Mouse (Mus musculus) MEL-GATA-1-ER (cell line): ENCODE results near the gene Mgl2.

ENCODE experiments used
- DNase-seq: peaks from one replicate; pipeline ENCODE4 v3.0.0-alpha.2; 2012; ENCODE audit warnings: low read depth; ENCODE audit errors: extremely low read depth

Mgl2 gene

DNA sequence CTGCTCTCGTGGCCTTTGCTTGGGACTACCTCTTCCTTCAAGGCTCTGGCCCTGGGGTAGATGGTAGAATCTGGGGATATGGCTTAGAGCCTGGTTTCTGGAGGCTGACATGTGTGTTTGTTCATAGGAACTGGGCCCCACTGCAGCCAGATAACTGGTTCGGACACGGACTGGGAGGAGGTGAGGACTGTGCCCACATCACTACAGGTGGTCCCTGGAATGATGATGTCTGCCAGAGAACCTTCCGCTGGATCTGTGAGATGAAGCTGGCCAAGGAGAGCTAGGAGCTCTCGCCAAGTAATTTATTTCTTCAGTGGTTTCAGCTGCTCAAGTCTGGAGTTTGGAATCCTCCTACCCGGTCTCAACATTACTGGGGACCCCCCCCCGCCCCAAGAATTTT, 40.2 kb downstream of the Mgl2 start:
- DNase-seq: no peak

DNA sequence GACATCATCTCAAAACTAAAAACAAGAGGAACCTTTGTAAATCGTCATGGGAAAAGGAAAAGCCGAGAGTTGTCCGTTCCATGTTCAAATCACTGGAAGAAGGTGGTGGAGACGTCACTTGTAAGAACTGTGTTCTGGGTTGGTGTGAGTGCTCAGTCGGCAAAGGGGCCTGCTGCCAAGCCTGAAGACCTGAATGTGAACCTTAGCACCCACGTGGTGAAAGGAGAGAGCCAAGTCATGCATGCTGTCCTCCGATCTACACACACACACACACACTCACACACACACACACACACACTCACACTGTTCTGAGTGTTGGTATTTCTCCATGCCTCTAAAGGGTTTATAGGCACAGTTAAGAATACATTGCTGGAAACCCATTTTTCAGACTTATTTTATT, 41.1 kb downstream of the Mgl2 start:
- DNase-seq: no peak

DNA sequence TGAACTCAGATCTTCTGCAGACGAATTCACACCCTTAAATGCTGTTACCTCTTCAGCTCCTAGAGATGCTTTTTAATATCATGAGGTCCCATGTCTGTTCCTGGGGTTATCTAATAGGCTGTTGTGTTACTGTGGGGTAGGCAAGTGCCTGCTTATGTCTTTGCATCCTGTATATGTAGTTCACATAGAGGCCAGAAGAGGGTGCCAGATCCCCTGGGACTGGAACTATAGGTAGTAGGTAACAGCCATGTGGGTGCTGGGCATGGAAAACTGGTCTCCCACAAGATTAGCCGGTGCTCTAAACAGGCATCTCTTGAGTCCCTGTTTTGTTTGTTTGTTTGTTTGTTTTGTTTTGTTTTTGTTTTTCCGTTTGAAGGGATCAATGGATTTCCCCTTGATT, 41.7 kb downstream of the Mgl2 start:
- peak; percentile 59 for DNase-seq

DNA sequence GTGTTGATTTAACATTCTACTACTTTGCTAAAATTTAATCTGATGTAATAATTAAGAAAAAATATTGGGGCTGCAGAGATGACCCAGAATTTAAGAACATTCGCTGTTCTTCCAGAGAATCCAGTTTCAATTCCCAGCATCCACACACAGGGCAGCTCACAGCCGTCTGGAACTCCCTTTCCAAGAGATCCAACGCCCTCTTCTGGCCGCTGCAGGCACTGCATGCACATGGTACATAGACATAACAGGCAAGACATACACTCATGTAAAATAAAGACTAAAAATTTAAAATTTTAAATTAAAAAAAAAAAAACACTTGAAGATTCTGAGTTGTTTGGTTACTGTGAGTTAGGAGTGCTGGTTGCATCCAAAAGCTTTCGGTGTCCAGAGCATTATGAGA, 42.2 kb downstream of the Mgl2 start:
- peak; percentile 18 for DNase-seq

DNA sequence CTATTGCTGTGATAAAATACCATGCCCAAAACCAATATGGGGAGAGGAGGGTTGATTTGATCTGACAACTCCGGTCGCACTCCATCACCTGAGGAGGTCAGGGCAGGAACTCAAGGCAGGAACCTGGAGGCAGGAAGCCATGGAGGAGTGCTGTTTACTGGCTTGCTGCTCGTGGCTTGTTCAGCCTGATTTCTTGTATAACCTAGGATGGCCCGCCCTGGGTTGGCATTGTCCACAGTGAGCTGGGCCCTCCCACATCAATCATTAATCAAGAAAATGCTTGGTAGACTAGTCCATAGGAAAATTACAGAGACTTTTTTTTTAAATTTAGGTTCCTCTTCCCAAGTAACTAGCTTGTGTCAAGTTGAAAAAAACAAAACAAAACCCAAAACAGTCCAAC, 44.4 kb downstream of the Mgl2 start:
- DNase-seq: no peak

DNA sequence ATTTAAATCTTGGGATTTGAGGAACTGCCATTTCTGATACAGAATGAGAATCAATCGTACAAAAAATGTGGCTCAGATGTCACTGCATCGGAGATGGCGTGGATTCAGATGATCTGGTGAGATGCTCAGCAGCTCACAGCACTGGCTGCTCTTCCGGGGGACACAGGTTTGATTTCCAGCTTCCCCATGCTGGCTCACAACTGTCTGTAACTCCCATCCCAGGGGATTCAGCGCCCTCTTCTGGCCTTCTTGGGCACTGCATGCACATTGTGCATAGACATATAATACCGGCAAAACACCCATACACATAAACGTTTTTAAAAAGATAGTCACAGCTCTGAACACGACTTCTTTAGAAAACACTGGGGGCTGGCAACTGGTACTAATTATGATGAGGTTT, 47.5 kb downstream of the Mgl2 start:
- peak; percentile 20 for DNase-seq

DNA sequence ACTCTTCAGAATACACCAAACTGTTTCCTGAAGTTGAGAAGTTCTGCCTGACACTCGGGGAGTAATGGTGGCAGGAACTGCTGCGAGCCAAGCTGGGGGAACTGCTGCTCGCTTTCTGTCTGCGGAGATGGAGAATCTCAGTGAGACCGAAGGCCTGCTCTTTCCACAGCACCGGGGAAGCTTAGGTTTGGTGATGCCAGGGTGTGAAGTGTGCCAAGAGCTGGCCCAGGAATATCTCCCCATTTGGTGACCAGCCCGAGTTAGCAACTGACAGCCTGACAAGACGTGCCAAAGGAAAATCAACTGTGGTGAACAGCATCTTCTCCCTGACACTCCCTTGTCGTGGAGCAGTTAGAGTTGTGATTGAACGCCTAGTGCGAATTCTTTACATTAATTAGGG, 48.2 kb downstream of the Mgl2 start:
- no peak for DNase-seq

DNA sequence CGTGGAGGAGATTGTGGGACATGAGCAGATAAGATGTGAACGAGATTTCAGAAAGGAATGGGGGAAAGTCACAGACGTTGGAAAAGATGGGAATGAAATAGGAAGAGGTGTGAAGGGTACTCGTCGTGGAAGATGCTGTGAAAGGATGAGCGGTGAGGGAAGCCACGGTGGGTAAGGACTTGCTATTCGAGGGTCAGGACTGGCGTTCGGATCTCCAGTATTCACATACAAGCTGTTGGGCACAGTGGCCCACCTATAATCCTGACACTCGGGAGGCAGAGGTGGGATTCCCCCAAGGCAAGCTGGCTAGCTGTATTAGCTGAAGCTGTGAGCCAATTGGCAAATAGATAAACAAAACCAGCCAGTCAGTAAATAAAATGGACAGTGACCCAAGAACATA, 48.6 kb downstream of the Mgl2 start:
- DNase-seq: no peak

DNA sequence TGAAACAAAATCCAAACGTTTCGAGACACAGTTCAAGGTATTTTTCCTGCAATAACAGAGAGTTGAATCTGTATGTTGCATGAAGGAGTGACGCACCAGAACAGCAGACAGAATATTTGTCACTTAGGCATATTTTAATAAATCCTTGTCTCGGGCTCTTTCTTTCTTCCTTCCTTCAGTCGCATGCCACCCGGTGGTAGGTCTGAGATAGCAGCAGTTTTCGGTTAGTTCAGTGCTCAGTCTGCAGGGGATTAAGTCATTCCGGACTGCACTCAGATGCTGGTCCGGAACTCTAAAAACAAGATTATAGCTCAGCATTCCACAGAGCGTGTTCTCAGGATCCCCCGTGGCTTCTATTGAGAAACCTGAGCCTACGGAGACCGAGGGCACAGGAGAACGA, 49.3 kb downstream of the Mgl2 start:
- DNase-seq: no peak

DNA sequence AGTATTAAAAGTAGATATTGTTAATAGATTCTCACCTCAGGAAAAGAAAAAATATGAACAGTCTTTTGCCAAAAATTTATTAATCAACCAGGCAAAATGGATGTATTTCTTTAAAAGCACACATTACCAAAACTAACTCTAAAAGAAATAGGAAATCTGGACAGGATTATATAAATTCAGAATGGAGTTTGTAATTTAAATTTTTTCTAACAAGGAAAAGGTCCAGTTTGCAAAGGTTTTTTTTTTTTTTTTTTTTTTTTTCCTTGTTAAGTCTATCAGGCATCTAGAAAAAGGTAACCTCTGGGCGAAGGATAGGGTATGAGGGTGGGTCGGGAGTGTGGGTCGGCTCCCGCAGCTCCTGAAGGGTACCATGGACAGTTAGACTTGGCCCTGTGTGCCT, 50.4 kb downstream of the Mgl2 start:
- no peak for DNase-seq

DNA sequence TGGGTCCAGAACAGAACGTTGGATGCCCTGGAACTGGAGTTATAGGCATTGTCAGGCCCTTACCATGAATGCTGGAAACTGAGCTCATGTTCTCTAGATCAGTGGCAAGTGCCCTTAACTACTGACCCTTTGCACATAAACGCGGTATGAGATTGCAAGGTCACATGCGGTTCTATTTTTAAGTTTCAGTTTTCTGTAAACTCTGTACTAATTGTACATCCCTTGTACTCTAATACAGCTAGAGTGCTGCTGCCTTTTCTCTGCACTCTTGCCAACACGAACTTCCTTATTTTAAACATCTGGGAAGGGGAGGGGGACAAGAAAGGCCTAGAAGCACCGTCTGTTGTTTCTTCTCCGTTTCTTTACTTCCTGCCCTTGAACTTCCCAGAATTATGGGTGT, 55.0 kb downstream of the Mgl2 start:
- DNase-seq: peak; percentile 24
